Mouse (Mus musculus): ENCODE results near the gene Pspn. TPM values are rescaled to one million over a fixed set of nuclear protein-coding genes. Genes with fewer than 3 reads are reported as not detected.
A peak's percentile ranks its signal among the peaks of the same experiment; 100 is the strongest.

Pspn gene
- total RNA-seq, 2 experiments from 2014 or later = not detected

GRCm38 (mm10) chr17:56997029-56997667 lies 2.7 kb downstream of the Pspn start, which contains the start of gene Alkbh7:
Gene Alkbh7, plus strand, starts transcription at chr17:56997339.
- ATAC-seq (replicated peaks; ENCODE audit: poor library complexity, severe bottlenecking) = peak; percentile 96

GRCm38 (mm10) chr17:56996506-56996905 lies 3.3 kb downstream of the Pspn start:
- ATAC-seq (replicated peaks; ENCODE audit: poor library complexity, severe bottlenecking) = no peak

DNA sequence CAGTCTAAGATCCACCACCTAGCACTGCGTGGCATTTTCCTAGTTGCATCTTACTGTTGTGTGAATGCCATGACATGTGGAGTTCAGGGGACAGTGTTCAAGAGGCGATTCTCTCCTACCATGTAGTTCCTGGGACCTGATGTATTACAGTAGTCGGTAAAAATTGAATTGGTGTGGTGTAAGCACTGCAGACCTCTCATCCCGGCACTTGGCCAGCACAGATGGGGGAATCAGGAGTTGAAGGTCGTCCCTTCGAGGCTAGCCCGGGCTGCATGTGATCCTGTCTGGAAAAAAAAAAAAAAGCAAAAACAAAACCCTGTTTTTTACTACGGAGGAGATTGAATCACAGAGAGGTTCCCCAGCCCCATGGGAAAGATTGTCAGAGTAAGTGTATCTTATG lies 4.8 kb downstream of the Pspn start:
- ATAC-seq (replicated peaks; ENCODE audit: poor library complexity, severe bottlenecking) = no peak

- no peak for ATAC-seq (replicated peaks; ENCODE audit: poor library complexity, severe bottlenecking)
Observed at GRCm38 (mm10) chr17:56990966-56991365, 8.9 kb downstream of the Pspn start.

- ATAC-seq (replicated peaks; ENCODE audit: poor library complexity, severe bottlenecking) = peak; percentile 90
Observed at GRCm38 (mm10) chr17:56990115-56990746, 9.6 kb downstream of the Pspn start, which contains the start of gene Clpp. Gene Clpp, plus strand, starts transcription at chr17:56990305.

- peak; percentile 66 for ATAC-seq (replicated peaks; ENCODE audit: poor library complexity, severe bottlenecking)
Observed at GRCm38 (mm10) chr17:56989467-56990114, 10.2 kb downstream of the Pspn start.

DNA sequence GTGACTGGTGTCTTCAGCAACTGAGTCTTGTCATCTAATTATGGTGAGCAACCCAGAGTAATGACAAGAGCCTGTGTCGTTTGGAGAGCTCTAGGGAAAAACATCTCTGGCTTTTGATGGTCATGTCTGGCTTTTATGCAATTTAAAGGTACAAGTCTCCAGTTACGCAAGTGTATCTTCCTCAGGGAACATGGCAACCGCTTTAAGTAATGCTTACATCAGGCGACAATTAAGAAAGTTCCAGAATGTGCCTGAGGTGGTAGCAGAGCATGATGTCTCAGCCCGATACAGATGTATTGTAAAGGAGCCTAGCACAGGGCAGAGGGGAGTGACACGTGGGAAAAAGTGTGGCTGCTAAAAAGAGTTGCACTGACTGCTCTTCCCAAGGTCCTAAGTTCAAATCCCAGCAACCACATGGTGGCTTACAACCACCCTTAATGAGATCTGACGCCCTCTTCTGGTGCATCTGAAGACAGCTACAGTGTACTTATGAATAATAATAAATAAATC lies 10.8 kb downstream of the Pspn start:
- ATAC-seq (replicated peaks; ENCODE audit: poor library complexity, severe bottlenecking) = peak; percentile 3; the same call in 1 of the 2 replicates

DNA sequence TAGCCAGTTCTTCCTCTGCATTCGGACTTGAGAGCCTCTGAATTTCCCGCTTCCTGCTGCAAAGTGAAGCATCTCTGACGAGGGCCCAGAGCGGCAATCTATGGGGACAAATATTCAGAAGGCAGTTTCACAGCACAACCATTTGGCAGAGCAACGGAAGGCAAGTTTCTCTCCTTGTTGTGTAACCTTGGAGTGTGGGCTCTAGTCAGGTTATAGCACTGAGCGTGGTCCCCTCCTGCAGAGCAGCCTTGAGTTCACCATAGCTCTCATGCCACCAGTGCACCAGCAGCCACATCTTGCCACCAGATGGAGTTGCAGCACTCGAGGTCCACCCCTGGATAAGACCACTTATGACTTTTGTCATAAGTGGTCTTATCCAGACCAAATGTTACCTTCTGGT lies 11.4 kb downstream of the Pspn start:
- ATAC-seq (replicated peaks; ENCODE audit: poor library complexity, severe bottlenecking) = 0 out of 2 replicates have a peak, but pooled peaks have one; percentile 10

GRCm38 (mm10) chr17:56986105-56986805 lies 13.6 kb downstream of the Pspn start:
- no peak for ATAC-seq (replicated peaks; ENCODE audit: poor library complexity, severe bottlenecking)

DNA sequence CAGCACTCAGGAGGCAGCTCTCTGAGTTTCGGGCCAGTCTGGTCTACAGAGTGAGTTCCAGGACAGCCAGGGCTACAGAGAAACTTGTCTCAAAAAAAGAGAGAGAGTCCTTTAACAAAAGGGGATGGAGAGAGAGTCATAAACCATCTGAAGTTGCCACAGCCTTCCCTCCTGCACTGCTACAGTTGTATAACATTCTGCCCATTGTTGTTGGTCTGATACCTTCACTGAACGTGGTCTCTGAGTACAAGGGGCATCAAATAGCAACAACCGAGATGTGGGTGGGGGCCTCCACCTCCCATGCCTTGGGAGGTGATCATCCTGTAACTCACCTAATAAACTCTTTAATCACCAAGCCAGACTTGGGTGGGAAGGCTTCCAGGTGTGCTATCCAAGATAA lies 14.2 kb downstream of the Pspn start:
- no peak for ATAC-seq (replicated peaks; ENCODE audit: poor library complexity, severe bottlenecking)

GRCm38 (mm10) chr17:56984886-56985285 lies 14.9 kb downstream of the Pspn start:
- no peak for ATAC-seq (replicated peaks; ENCODE audit: poor library complexity, severe bottlenecking)

DNA sequence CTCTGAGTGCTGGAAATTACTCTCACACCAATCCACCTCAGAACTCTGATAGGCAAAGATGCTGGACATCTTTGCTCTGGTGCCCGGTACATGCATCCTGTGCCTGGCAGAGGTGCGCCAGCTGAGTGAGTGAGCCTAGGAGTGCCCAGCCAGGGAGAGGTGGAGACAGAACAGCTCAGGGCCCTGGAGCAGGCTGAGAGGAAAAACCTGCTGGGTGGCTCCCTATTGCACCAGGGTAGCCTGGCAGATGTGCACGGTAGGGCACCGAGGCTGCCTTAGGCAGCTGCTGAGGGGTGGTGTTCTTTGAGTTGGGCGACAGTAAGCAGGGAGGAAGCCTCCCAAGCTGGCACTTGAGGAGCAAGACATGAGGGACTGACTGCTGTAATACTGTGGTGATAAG lies 17.8 kb downstream of the Pspn start, which contains the start of gene Acer1:
Gene Acer1 (minus strand): TSS at position 114 of the 400 bp plus-strand sequence.
- ATAC-seq (replicated peaks; ENCODE audit: poor library complexity, severe bottlenecking) = no peak

DNA sequence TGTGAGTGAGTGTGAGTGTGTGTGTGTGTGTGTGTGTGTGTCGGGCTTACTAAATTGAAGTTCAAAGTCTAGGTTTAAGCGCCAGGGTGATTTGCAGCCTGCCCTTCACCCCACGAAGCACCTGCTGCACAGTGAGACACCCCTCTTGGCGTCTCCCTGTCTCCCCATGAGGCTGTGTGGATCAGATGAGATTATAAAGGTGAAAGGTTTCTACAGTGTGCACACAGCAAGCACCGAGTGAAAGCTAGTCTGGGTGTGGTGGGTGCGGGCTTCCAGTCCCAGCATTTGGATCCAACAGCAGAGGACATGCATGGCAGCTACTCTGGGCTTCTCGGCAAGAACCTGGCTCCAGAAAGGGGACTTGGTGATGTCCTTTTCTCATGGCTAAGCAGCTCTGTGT lies 18.8 kb downstream of the Pspn start:
- no peak for ATAC-seq (replicated peaks; ENCODE audit: poor library complexity, severe bottlenecking)

DNA sequence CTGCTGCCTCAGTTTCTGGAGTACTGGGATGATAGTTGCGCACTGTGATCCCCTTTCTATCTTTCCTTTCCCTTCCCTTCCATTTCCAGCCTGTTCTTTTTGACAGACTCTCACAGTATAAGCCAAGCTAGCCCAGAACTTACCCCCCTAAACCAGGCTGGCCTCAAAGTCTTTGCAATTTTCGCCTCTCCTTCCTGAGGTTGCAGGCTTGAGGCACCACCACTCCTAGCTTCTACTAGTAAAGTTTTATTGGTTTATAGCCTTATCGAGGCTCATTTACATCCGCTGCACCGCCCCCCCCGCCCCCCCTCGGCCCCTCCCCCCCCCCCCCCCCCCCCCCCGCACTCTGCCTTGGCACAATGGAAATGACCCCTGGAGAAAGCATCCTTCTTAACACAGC lies 20.3 kb downstream of the Pspn start:
- ATAC-seq (replicated peaks; ENCODE audit: poor library complexity, severe bottlenecking) = no peak

- no peak for ATAC-seq (replicated peaks; ENCODE audit: poor library complexity, severe bottlenecking)
Observed at GRCm38 (mm10) chr17:56976531-56977390, 23.1 kb downstream of the Pspn start.

DNA sequence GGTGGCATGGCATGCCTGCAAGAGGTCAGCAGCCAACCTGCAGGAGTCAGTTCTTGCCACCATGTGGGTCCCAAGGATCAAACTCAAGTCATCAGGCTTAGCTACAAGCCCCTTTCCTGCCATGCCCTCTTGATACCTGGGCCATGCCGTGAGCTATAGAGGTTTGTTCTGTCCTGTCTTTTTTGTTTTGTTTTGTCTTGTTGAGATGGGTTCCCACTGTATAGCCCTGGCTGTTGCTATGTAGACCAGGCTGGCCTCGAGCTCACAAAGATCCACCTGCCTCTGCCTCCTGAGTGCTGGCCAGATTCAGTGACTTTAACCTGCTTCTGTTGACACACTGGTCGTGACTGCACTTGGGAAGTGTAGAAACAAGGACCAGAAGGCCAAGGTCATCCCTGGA lies 24.4 kb downstream of the Pspn start:
- ATAC-seq (replicated peaks; ENCODE audit: poor library complexity, severe bottlenecking) = no peak

DNA sequence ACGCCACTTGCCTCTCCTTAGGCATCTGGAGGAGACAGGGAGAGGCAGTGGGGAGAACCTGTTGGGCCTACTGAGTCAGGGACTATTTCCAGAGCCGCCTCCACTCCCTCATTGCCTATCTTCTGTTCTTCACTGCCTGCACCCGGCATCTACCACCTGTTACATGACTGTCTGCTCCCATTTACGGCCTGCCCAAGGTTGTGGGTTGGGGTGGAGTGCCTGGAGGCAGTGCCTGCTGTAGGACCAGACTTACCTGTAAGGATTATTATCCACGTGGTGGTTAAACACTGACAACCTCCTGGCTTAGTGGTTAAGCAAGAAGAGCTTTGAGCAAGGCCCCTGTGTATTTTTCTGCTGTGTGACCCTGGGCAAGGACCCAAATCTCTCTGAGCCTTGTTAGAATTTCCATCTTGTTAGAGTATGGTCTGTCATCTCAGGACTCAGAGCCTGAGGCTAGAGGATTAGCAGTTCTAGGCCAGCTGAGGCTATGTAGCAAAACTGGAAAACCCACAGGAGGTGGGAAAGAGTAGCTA lies 25.0 kb downstream of the Pspn start:
- ATAC-seq (replicated peaks; ENCODE audit: poor library complexity, severe bottlenecking) = no peak

DNA sequence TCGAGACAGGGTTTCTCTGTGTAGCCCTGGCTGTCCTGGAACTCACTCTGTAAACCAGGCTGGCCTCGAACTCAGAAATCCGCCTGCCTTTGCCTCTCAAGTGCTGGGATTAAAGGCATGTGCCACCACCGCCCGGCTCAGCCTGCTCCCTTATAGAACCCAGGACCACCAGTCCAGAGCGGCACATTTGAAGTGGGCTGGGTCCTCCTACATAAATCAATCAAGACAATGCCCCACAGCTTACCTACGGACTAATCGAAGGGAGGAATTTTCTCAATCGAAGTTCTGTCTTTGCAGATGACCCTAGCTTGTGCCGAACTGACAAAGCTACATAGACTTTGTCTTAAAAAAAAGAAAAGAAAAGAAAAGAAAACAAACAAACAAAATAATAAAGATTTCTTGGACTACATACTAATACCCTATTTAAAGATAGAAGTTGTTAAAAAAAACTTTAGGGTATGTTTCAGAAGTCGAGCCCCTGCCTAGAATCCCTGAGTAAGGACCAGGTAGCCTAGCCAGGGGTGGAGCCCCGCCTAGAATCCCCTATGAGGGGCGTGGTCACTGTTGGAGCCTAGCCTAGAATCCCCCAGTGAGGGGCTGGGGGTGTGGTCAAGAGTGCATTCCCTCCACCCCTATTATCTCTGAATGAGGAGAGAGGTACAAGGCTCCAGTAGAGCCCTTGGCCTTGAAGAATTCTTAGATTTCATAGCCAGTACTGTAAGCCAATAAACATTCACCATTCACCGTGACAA lies 25.7 kb downstream of the Pspn start:
- ATAC-seq (replicated peaks; ENCODE audit: poor library complexity, severe bottlenecking) = no peak

GRCm38 (mm10) chr17:56970081-56970480 lies 29.7 kb downstream of the Pspn start:
- no peak for ATAC-seq (replicated peaks; ENCODE audit: poor library complexity, severe bottlenecking)

Data from granulocyte monocyte progenitor cell, adult 5-6 weeks (primary cell).